Mouse (Mus musculus) ES-CJ7 (cell line): Measurements from ENCODE around the gene Tcp1.
"Not testable (repeated sequence)": the region's sequence is repeated elsewhere in the genome, so short reads cannot be mapped to it uniquely, and the experiment has no call there.

Experiments used
- DNase-seq: peaks from one replicate; pipeline ENCODE4 v3.0.0; 2011; ENCODE audit warnings: low read depth, low spot score

Tcp1 gene

DNA sequence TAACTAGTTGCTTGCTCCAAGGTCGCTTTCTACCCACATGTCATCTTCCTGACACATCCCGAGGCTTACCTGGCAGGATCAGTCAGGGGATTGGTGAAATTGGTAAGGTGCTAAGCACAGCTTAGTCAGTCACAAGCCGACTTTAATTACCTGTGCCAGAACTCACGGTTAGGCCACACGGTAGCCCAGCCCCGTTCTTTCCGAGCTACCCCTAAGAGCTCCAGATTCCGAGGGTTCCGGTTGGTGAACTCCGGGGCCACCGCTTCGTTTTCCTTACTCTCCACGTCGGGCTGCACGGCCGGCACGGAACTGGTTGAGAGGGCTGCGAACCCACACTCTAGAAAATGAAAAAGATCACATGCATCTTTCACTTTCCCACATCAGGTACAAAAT is at the start of gene Tcp1:
Tcp1 (plus strand) TSS at position 214 of the 393 bp plus-strand sequence.
- DNase-seq, result peak; percentile 24

DNA sequence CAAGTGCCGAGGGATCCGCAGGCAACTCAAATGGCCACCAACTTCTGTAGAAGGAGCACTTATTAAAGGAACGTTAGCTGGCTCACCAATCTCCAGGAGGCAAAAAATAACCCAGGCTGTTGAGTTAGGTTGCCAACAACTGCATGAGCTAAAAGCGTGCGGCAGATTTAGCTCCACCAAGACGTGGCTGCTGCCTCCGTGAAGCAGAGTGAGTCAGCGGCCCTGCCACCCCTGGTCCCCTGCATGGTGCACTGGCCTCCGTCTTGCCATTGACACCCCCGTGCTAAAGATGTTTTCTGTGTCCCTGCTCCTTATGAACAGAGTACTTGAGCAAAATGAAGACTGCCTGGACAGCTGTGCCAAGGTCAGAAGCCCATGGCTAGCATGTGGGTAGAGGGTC is 48.6 kb upstream of the Tcp1 start:
- DNase-seq, result no peak

DNA sequence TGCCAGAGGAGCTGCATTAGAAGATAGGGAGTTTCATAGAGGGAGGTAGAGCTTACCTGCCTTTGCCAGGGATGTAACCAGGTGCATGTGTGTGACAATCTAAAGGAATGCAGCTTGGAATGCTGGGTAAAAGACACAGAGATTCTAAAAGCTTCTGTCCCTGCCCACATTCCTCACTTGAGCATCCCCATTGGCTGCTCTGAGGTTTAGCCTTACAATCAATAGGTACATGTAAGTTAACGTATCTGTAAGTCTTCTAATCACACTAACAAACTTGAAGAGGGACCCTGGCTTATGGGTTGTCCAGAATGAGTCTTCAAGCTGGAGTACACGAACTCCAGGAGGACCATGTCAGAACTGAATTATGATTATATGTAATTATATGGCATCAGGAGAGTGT is 47.5 kb upstream of the Tcp1 start, which contains the start of gene Mas1:
Mas1 (minus strand) TSS at position 101 of the 400 bp plus-strand sequence.
- DNase-seq, result no peak

DNA sequence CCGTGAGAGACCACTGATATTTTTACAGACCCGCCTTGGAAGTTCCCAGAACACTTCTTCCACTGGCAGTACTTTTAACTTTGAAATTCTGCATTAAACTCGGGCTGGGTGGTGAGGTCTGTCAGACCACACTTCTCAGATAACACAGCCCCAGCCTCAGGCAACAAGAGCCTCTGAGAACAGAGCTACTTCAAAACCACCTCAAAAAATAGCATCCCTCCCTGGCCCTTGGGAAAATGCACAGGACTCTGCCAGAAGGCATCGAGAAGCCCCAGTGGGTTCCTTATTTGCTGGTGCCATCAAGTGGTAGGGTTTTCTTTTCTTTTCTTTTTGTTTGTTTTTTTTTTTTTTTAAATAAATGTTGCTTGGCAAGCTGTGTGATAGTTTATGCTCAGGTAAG is 46.9 kb upstream of the Tcp1 start:
- DNase-seq, result no peak

DNA sequence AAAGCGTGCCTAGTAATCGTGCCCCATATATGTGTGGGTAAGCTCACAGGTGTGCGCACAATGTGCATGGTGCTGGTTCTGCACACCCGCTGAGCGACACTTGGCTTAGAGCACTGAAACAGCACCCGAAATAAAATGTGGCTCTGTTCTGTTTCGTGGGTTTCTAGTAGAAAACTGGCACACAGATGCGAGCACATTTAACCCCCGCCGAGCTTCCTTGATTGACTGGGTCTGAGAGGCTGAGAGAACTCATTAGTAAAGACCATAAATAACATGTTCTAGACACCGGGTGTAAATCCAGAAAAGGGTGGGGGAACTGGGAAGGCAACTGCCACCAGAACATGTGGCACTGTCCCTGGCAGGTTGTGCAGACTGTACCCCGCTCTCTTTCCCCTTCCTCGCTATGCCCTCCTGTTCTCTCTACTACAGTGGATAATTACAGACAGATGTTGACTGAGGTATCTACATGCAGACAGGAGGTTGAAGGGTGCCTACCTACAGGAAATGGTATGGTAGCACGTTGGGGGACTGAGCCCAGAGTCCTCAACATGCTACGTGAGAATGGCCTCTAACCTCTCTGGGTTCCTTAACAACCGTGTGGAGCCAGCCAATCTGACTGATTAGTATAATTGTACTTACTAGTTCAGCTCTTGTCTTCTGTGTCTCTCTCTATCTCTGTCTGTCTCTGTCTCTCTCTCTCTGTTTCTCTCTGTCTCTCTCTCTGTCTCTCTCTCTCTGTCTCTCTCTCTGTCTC is 43.0 kb upstream of the Tcp1 start:
- no peak for DNase-seq

DNA sequence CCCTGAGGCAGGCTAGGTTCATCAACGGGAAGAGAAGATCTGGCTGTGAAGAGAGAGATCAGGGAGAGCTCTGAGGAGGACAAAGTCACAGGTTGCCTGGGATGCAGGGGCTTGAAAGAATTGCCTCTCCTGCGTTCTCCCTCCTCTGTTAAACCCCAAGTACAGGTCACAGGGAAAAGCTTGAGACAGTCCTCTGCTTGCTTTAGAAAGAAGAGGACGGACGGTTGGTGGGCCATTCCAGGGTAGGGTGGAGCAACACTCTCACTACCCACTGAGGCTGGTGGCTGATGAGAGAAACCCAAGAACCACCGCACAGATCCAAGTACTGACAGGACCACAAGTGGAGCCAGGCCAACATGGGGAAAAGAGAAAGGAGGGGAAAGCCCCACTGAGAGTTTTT is 39.8 kb upstream of the Tcp1 start, which contains the start of gene Mrgprh:
Mrgprh (plus strand) TSS at position 301 of the 400 bp plus-strand sequence.
- no peak for DNase-seq

DNA sequence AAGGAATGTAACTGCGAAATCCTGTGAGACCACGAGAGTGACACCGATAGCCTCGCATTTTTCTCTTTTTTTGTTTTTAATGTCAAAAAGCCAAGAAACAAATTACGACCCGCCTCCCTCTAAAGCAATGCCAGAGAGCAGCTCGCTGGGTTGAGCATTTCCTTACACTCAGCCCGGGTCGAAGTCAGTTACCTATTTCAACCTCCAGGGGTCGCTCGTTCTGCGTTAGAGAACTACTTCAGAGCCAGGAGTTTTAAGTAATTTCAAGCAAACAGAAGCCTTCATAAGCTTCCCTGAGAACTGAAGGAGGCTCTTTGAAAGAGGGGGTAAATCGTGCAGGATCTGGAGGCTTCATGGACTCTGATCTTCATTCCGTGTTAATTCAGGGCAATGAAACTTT is 35.3 kb upstream of the Tcp1 start:
- DNase-seq, result peak; percentile 85

DNA sequence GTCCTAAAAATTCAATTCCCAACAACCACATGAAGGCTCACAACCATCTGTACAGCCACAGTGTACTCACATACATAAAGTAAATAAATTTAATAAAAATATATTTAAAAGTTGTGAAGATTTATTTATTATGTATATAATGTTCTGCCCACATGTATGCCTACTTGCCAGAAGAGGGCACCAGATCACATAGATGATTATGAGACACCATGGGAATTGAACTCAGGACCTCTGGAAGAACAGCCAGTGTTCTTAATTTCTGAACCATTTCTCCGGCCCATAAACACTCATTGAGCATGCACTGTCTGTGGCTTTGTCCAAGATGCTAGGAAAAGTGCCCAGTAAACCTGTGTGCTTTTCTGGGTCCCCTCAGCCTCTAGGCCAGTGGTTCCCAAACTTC is 34.3 kb upstream of the Tcp1 start:
- no peak for DNase-seq

DNA sequence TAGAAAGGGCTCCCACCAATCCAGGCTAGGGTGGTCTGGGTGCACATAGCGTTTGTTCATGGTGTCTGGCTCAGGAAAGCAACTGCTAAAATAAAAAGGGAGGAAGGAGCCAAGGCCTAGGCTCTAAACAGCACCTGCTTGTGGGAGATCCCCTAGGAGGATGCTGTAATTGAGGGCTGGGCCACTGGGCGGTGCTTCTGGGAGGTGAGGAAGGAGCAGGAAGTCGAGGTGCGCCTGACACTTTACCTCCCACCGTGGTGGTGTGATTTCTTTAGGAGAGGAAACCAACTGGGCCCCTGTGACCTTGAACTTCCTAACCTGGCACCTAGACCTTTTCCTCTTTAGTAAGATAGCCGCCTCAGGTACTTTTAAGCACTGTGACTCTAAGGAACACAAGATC is 28.9 kb upstream of the Tcp1 start:
- DNase-seq, result peak; percentile 85

DNA sequence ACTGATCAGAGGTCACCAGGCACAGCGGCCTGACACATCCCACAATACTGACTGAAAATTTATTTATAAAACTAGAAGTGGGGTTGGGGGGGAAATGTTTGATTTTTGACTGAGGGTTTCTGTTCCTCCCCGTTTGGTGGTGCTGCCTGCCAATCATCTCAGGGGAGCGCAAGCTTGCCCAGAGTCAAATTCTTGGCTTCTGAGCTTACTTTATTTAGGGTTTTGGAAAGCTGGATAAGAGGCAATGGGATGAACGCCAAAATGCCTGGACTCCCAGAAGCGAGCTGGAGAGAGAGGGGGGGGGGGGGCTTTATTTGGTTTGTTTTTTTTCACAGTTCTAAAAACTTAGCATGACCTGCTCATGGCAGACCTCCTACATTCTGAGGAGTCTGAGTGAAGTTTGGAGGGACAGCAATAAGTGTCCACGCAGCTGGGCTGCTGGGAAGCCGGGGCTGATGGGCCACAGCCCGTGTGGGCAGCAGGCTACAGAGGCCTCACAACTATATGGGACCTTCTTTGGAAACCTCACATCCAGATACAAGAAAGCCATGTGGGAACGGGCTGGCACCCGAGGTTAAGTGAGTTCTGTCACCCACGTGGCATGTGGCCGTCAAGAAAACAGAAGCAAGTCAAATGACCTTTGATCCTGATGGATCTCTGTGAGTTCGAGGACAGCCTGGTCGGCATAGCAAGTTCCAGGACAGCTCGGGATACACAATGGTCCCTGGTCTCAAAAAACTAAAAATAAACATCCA is 28.3 kb upstream of the Tcp1 start:
- DNase-seq, result no peak

DNA sequence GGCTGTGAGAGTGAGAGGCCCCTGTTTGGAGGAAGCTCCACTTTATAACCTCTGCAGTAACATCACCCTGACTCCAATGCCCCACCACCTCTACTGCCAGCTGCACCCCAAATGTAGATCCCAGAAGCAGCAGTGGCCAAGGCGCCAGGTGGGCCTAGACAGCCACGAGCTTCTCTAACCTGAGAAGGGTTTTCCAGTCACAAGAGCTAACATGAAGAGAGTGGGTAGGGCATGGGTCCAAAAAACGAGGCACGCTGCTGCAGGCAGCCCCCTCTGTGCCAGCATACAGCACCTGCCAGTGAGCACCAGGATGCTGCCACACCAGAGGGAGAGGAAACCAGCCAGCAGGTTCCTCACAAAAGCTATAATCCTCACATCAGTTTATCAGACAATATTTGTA is 24.4 kb upstream of the Tcp1 start:
- DNase-seq, result no peak

DNA sequence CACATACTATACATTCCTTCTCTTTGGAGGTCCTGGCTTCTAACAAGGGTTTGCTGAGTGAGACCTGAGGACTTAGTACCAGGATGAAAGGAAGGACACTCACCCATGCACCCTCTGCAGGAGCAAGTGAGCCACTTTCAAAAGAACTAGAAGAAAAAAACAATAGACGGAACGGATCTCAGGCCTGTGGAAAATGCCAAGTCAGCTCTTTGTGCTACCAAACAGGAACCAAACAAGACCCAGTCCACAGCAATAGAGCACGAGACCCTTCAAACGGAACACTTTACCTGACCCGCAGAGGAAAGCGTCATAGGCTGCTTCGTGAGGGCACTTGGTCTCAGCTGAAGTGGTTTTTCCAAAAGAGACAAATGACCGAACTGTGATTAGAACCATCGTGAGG is 23.5 kb upstream of the Tcp1 start:
- DNase-seq, result no peak

DNA sequence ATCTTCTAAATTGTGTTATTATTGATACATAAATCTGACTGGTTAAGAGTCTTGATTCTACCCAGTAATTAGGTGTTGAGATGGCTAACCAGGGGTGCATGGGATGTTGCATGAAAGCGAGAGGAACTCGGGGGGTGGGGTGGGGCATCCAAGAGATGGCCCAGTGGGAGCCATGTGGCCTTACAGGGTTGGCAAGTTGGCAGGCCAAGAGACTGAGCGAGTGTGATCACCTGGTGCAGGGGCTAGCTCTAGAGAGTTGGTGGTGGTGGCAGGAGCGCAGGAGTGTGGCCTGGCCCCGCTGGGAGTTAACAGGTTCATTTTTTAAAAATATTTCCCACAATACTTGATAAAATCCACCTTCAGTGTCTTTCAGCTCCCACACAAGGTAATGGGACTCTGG is 17.8 kb upstream of the Tcp1 start:
- DNase-seq, result no peak

DNA sequence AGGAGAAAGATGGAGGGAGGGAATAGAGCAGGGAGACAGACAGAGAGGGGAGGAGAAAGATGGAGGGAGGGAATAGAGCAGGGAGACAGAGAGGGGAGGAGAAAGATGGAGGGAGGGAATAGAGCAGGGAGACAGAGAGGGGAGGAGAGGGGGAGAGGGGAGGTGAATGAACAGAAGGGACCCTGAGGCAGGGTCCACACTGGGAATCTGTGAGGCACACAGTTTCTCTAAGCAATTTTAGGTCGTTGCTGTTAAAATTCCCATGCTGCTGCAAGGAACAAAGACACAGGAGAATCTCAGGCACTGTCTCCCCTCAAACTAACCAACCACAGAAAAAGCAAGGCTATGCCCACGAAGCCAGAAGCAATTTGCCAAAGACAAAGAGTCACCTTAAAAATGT is 16.9 kb upstream of the Tcp1 start:
- not testable (repeated sequence) for DNase-seq

DNA sequence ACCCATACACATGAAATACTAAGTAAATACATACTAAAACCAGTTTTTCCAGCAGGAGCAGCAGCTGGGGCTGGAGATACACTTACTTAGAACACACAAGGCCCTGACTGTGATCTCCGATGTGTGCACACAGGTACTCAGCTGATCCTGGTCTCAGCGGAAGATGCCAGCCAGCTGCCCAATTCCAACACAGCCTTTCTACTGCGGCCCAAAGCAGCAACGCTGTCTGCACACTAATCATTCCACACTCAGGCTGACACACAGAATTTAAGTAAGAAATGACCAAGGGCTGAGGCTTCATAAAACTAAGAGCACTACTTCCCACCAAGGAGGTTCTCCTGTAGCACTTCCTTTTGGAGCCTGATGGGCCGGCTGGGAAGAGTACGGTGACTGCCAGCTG is 13.2 kb upstream of the Tcp1 start:
- no peak for DNase-seq

DNA sequence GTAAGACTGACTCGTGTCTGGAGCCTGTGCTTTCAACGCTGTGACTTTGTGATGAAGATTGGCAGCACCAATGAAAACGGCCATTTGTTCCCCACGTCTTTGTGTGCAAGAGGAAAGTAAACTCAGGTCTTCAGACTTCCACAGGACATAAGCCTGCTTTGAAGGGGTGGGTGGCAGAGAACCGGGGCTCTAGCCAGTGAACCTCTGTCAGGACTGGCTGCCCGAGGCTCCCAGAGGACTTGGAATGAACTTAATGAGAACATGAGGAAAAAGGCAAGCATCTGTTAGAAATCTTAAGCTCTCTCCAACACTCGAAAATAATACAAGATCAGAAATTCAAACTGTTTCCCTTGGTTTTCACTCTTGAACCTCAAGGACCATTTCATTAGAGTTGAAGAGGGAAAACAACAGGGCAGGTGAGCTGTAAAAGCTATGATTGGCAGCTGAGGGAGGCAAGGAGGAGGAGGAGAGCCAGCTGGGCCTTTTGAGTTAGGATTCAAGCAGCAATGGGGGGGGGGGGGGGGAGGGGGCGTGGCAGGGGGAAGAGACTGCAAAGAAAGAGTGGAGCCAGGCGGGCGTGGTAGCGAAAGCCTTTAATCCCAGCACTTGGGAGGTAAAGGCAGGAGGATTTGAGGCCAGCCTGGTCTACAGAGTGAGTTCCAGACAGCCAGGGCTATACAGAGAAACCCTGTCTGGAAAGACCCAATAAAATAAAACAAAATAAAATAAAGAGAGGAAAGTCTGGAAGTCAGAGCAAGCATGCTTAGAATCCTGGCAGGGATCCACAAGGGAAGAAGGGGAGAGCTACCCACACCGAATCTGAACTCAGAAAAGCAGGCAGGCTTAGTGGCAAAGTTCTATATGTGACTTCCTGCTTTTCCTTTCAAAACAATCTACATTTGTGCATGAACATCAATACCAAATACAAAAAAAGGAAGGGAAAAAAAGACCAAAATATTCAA is 11.8 kb upstream of the Tcp1 start:
- DNase-seq, result no peak

DNA sequence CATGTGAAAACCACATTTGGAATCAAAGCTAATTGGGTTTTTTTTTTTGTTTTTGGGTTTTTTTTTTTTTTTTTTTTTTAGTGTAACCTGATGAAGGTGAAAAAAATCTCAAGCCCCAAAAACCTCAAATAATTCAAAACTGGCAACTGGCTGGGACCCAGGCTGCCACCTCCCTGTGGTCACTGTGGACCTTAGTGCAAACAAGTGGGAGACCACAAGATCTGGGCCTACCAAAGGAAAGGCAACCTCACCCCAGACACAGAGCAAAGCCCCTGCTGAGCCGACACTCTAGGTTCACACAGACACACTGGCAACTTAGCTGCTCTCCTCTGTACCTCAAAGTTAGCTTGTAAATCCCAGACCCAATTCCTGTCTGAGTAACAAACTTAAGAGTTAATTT is 11.2 kb upstream of the Tcp1 start:
- no peak for DNase-seq

DNA sequence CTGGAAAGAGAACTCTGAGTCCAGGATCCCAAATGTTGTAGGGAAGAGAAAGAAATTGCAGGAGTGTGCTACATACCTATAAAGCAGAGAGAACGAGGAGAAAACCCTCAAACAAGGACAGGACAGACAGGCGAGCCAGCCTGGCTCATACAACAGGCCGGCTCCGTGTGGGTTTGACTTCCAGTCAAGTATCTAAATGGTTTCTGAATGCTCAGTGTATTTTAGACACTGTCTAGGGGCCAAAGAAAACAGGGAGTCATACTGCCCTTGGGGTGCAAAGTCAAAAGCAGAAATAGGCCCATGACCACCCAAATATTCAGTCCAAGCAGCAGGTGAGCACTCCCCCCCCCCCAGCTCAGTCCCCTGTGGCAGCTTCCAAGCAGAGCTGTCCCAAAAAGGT is 9.7 kb upstream of the Tcp1 start:
- no peak for DNase-seq

DNA sequence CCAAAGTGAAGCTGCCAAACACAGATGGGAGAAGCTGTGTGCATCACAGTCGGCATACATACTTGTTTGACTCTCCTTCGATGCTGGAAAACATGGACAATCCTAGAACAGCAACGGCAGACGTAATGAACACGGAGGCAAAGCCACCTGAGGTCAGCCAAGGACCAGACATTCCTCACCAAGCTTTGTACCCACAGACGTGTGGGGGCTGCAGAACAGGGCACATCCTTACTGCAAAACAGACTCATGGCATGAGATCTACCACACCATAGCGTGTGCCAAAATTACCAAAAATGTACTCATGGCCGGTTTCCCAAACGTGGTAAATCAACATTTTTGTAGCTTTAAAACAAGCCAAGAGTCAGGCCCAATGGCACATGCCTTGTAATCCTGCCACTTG is 9.1 kb upstream of the Tcp1 start:
- DNase-seq, result no peak

DNA sequence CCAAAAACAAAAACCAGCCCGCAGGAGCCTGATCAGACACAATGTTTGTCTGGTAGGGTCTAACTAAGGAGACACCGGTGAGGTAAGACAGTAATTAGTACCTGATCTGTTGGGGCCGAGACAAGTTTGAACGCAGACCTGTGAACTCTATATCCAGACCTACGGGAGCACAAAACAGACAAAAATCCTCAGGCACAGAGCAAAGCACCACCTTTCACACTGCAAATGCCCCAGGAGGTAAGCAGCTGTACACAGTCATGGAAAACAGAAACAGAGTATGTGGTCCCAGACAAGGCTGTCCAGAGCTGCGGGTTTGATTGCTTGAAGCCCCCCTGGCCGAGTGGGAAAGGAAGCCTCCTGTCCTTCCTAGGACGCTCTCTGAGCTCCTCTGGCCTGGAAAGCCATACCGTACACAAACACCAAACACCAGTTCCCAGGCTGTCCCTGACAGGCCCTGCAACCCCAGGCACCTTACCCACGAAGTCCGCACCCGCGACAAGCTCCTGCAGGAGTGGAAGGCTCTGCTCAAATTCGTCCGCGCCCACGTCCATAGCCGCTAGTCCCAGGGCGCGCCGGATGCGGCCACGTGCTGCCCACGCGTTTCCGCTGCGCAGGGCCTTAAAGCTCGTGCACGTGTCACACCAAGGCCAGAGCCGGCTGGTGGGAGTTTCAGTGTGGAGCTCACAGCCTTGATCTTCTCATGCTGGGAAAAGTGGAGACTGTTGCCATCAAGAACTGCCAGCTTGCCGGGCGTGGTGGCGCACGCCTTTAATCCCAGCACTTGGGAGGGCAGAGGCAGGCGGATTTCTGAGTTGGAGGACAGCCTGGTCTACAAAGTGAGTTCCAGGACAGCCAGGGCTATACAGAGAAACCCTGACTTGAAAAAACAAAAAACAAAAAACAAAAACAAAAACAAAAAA is 5.9 kb upstream of the Tcp1 start, which contains the start of gene Pnldc1:
Pnldc1 (minus strand) TSS at position 870 of the 920 bp plus-strand sequence.
- DNase-seq, result peak; percentile 80

DNA sequence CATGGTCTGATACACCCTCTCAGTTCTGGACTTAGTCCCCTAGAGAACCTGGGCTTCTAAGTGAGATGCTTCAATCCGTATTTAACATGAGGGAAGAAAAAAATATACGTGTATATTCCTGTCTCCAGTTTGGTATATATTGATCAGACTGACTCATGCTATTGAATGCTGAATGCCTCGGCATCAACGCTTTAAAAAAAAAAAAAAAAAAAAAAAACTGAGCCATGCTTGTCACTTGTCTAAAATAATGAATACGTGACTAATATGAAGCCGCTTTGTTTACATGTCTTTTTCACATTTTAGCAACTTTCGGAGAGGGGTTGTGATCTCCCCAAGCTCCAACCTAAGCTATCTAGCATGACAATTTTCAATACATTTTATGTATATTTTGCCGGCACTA is 5.1 kb upstream of the Tcp1 start:
- DNase-seq, result no peak
